Mouse (Mus musculus): Measurements from ENCODE around the gene Slc39a11. TPM values are rescaled to one million over a fixed set of nuclear protein-coding genes. Genes with fewer than 3 reads are reported as not detected.

Gene Slc39a11
- polyA plus RNA-seq, 1 experiment from 2014 or later: 56.6 TPM

DNA sequence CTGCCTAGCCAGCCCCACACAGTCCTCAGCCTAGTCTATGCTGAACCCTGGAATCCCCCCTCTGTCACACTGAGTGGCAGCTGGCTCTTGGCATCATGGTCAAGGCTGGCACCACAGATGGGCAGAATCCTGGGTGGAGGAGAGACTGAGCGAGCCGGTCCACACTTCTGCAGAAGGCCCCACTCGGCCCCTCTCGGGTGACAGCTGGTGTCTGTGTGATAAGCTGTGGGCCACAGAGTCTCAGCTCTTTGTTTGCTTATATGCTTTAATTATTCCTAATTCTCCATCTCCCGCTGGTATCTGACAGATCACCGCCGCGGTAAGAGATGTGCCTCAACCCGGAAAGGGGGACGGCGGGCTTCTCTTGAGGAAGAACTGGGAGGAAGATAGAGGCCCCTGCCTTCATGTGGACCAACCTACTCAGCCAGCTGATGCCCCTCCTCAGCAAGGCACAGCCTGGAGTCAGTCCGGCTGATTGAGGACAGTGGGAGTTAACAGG lies 182.5 kb downstream of the Slc39a11 start:
- Histone ChIP-seq H3K9me3 (ENCODE audit: control insufficient read depth, low read length) (no peaks in the 10 kb centered on the region), H3K4me3 (ENCODE audit: low read depth, low read length) (no peak overlapping the region), H3K9ac (ENCODE audit: low read length) (no peak overlapping the region), H3K36me3 (ENCODE audit: control insufficient read depth, insufficient read depth, low read length) (no peaks in the 10 kb centered on the region), H3K4me2 (replicated peaks; ENCODE audit: low read depth) (no peak overlapping the region), H3K27me3 (ENCODE audit: control insufficient read depth, insufficient read depth, low read length) (no peaks in the 10 kb centered on the region), H3K4me1 (replicated peaks; ENCODE audit: control insufficient read depth, insufficient read depth) (no peaks in the 10 kb centered on the region), H3K27ac (replicated peaks) (no peak overlapping the region)
- TF ChIP-seq CTCF (IDR thresholded peaks at IDR 0.05; ENCODE audit: low read depth): no peak
- no peak for TF ChIP-seq EP300 (optimal IDR thresholded peaks at IDR 0.05)
- 90% methylated on average over 12 of the region's 12 CpGs for WGBS
- DNase-seq (ENCODE audit: low spot score) (no peak), ATAC-seq (ENCODE audit: low FRiP score, low TSS enrichment) (no peak)

DNA sequence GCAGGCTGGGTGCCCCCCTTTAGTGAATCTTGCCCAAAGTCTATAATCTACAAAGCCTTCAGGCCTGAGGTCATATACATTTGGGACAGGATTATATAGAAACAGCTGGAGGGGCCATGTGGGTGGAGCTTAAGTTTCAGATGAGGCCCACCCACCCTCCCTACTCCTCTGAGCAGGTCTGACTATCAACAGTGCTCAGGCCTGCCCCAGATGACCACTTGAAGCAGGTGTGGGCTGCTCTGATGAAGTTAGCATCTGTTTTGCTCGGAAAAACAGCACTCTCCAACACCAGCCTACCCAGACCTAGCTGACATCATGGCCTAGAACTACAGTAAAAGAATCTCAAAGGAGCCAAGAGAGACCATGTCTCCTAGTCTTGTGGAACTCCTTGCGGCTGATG lies 189.8 kb downstream of the Slc39a11 start:
- no peaks in the 10 kb centered on the region for H3K9me3 ChIP-seq (ENCODE audit: control insufficient read depth, low read length)
- no peaks in the 10 kb centered on the region for H3K27me3 ChIP-seq (ENCODE audit: control insufficient read depth, insufficient read depth, low read length)
- H3K4me3 ChIP-seq (ENCODE audit: low read depth, low read length): no peak overlapping the region
- no peak overlapping the region for H3K4me2 ChIP-seq (replicated peaks; ENCODE audit: low read depth)
- H3K4me1 ChIP-seq (replicated peaks; ENCODE audit: control insufficient read depth, insufficient read depth): no peaks in the 10 kb centered on the region
- H3K9ac ChIP-seq (ENCODE audit: low read length): no peak overlapping the region
- ATAC-seq (ENCODE audit: low FRiP score, low TSS enrichment) (no peak), DNase-seq (ENCODE audit: low spot score) (no peak)
- TF ChIP-seq CTCF (IDR thresholded peaks at IDR 0.05; ENCODE audit: low read depth) (no peak), EP300 (optimal IDR thresholded peaks at IDR 0.05) (no peak)
- no peak overlapping the region for H3K27ac ChIP-seq (replicated peaks)
- no peaks in the 10 kb centered on the region for H3K36me3 ChIP-seq (ENCODE audit: control insufficient read depth, insufficient read depth, low read length)
- WGBS: 92% methylated on average over 2 of the region's 2 CpGs

DNA sequence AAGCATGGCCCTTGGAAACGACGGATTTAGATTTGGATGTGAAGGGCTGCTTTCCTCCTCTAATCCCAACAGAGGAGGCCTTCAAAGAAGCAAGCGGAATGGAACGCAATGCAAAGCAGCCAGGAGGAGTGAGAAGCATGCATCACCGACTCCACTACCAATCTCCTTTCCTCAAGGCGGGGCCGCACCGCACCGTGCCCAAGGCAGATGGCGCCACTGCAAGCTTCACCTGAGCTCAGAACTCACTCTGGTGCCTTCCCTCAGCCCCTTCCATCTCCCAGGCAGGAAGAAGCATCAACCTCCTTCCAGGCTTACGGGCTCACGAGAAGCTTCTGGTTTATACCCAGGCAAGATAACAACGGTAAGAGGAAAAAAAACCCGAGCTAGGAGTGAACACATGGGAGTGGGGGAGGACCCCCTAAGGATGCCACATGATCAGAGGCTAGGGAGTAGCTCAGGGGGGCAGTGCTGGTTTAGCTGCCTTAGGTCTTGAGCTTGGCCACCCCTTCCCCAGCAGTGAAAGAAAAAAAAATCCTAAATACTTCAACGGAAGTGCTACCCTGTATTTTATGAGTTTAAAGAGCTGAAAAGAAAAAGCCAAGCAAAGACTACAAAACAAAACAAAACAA lies 191.2 kb downstream of the Slc39a11 start:
- TF ChIP-seq CTCF (IDR thresholded peaks at IDR 0.05; ENCODE audit: low read depth): peak; percentile 51
- no peak for TF ChIP-seq EP300 (optimal IDR thresholded peaks at IDR 0.05)
- peak; percentile 26 for DNase-seq (ENCODE audit: low spot score)
- H3K27ac ChIP-seq (replicated peaks): no peak overlapping the region
- ATAC-seq (ENCODE audit: low FRiP score, low TSS enrichment): no peak
- no peaks in the 10 kb centered on the region for H3K36me3 ChIP-seq (ENCODE audit: control insufficient read depth, insufficient read depth, low read length)
- H3K9ac ChIP-seq (ENCODE audit: low read length): no peak overlapping the region
- no peak overlapping the region for H3K4me2 ChIP-seq (replicated peaks; ENCODE audit: low read depth)
- no peaks in the 10 kb centered on the region for H3K4me1 ChIP-seq (replicated peaks; ENCODE audit: control insufficient read depth, insufficient read depth)
- no peaks in the 10 kb centered on the region for H3K9me3 ChIP-seq (ENCODE audit: control insufficient read depth, low read length)
- H3K4me3 ChIP-seq (ENCODE audit: low read depth, low read length): no peak overlapping the region
- WGBS: 76% methylated on average over 15 of the region's 15 CpGs
- H3K27me3 ChIP-seq (ENCODE audit: control insufficient read depth, insufficient read depth, low read length): no peaks in the 10 kb centered on the region

DNA sequence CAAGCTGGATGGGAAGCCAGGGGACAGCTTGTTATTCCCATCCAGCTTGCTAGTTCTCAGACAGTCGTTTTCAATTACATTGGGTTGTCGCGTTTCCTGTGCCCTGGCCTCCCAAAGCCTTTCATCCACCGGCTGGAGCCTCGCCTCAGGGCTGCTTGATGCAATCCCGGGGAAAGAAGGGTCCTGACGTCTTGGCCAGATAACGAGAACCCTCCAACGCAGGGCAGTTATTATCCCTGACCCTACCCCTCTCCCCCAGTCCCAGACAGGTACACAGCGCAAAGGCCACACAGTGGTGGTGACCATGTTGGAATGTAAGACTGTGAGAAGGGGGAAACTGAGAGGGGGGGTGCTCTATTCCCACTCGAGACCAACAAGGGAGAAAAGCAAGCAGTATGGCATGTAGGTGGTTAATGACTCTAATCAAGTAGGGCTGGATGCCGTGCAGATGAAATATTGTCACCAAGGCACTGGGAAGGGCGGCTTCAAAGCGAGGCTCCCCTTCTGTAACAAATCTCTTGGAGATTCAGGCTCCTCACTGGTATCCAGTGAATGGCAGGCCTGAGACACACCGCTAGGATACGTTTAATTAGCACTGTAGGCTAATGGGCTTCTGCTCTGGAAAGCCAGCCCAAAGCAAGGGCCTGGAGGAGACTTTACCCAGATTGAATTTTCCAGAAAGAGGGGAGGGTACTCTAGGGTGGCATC lies 196.9 kb downstream of the Slc39a11 start:
- Histone ChIP-seq H3K4me1 (replicated peaks; ENCODE audit: control insufficient read depth, insufficient read depth) (no peaks in the 10 kb centered on the region), H3K9me3 (ENCODE audit: control insufficient read depth, low read length) (no peaks in the 10 kb centered on the region), H3K27ac (replicated peaks) (no peak overlapping the region), H3K9ac (ENCODE audit: low read length) (no peak overlapping the region), H3K4me2 (replicated peaks; ENCODE audit: low read depth) (no peak overlapping the region), H3K36me3 (ENCODE audit: control insufficient read depth, insufficient read depth, low read length) (no peaks in the 10 kb centered on the region), H3K4me3 (ENCODE audit: low read depth, low read length) (no peak overlapping the region), H3K27me3 (ENCODE audit: control insufficient read depth, insufficient read depth, low read length) (no peaks in the 10 kb centered on the region)
- DNase-seq (ENCODE audit: low spot score): no peak
- TF ChIP-seq CTCF (IDR thresholded peaks at IDR 0.05; ENCODE audit: low read depth) (no peak), EP300 (optimal IDR thresholded peaks at IDR 0.05) (no peak)
- ATAC-seq (ENCODE audit: low FRiP score, low TSS enrichment): no peak
- 48% methylated on average over 16 of the region's 16 CpGs for WGBS

DNA sequence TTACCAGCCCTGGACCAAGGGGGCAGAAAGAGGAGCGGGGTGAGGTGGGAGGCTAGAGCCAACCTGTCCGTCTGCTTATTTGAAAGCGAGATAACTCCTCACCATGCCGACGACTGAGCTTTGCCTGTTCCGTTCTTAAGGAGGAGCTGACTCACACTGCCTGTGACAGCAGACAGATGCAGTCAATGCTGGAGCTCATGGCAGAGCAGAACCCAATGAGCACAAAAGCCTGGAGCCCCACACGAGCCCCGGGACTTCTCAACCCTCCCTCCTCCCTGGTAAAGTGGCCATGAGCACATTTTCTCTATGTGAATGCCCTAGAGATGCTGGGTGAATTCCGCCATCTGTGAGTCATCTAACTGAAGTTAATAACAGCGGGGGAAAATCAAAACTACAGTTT lies 198.6 kb downstream of the Slc39a11 start:
- 64% methylated on average over 10 of the region's 10 CpGs for WGBS
- no peak overlapping the region for H3K27ac ChIP-seq (replicated peaks)
- 0 out of 2 replicates have a peak, but pooled peaks cover 2% of the 10 kb centered on the region for H3K9me3 ChIP-seq (ENCODE audit: control insufficient read depth, low read length)
- no peak overlapping the region for H3K9ac ChIP-seq (ENCODE audit: low read length)
- H3K36me3 ChIP-seq (ENCODE audit: control insufficient read depth, insufficient read depth, low read length): no peaks in the 10 kb centered on the region
- TF ChIP-seq EP300 (optimal IDR thresholded peaks at IDR 0.05): no peak
- TF ChIP-seq CTCF (IDR thresholded peaks at IDR 0.05; ENCODE audit: low read depth): no peak
- H3K4me2 ChIP-seq (replicated peaks; ENCODE audit: low read depth): no peak overlapping the region
- no peak for DNase-seq (ENCODE audit: low spot score)
- no peak overlapping the region for H3K4me3 ChIP-seq (ENCODE audit: low read depth, low read length)
- no peaks in the 10 kb centered on the region for H3K27me3 ChIP-seq (ENCODE audit: control insufficient read depth, insufficient read depth, low read length)
- H3K4me1 ChIP-seq (replicated peaks; ENCODE audit: control insufficient read depth, insufficient read depth): no peaks in the 10 kb centered on the region
- no peak for ATAC-seq (ENCODE audit: low FRiP score, low TSS enrichment)

DNA sequence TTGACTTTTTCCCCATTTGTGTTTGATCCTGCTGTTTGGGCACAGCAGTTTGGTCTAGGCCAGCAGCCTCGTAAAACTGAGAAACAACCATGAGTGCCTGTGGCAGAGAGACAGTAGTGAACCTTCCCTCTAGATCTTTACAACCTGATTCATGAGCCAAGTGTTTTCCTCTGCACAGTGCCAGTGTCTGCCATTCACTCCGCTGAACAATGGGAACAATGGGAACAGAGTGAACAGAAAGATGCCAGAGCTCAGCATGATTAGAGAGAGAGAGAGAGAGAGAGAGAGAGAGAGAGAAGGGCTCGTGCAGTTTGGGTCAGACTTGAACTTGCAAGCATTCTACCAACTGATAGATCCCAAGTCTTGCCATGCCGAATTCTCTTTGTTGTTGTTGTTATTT lies 199.2 kb downstream of the Slc39a11 start:
- Histone ChIP-seq H3K36me3 (ENCODE audit: control insufficient read depth, insufficient read depth, low read length) (no peaks in the 10 kb centered on the region), H3K27ac (replicated peaks) (no peak overlapping the region), H3K4me3 (ENCODE audit: low read depth, low read length) (no peak overlapping the region), H3K27me3 (ENCODE audit: control insufficient read depth, insufficient read depth, low read length) (no peaks in the 10 kb centered on the region), H3K4me1 (replicated peaks; ENCODE audit: control insufficient read depth, insufficient read depth) (no peaks in the 10 kb centered on the region), H3K9me3 (ENCODE audit: control insufficient read depth, low read length) (0 out of 2 replicates have a peak, but pooled peaks cover 2% of the 10 kb centered on the region), H3K4me2 (replicated peaks; ENCODE audit: low read depth) (no peak overlapping the region), H3K9ac (ENCODE audit: low read length) (no peak overlapping the region)
- no peak for TF ChIP-seq CTCF (IDR thresholded peaks at IDR 0.05; ENCODE audit: low read depth)
- no peak for TF ChIP-seq EP300 (optimal IDR thresholded peaks at IDR 0.05)
- ATAC-seq (ENCODE audit: low FRiP score, low TSS enrichment): no peak
- 87% methylated on average over 4 of the region's 4 CpGs for WGBS
- DNase-seq (ENCODE audit: low spot score): no peak
